Mouse (Mus musculus) myocyte (in vitro differentiated cells): ENCODE measurements around the gene 1810010D01Rik. TPM values are rescaled to one million over a fixed set of nuclear protein-coding genes. Genes with fewer than 3 reads are reported as not detected.

Experiments used
- H3K27me3 ChIP-seq: one replicate; pipeline ENCODE4 v1.6.1; 2011; ENCODE audit not compliant: control insufficient read depth, insufficient read depth, insufficient read length
- H3K36me3 ChIP-seq: one replicate; pipeline ENCODE4 v1.6.1; 2011; ENCODE audit not compliant: control insufficient read depth, insufficient read depth
- H3K4me2 ChIP-seq: one replicate; pipeline ENCODE4 v1.6.1; 2011; ENCODE audit warnings: low read depth, control low read depth
- H3K4me3 ChIP-seq: one replicate; pipeline ENCODE4 v1.5.1; 2011; ENCODE audit warnings: mild to moderate bottlenecking, control low read depth, moderate library complexity
- H3K79me2 ChIP-seq: one replicate; pipeline ENCODE4 v1.6.1; 2011; ENCODE audit not compliant: control insufficient read depth, insufficient read depth
- H3ac ChIP-seq: one replicate; pipeline ENCODE4 v1.6.1; 2011; ENCODE audit not compliant: control insufficient read depth, insufficient read length
- CEBPB ChIP-seq: IDR thresholded peaks from 2 replicates; pipeline ENCODE4 v1.6.1; 2011; ENCODE audit warnings: mild to moderate bottlenecking, moderate library complexity; ENCODE audit not compliant: poor library complexity, insufficient read depth, severe bottlenecking
- E2F4 ChIP-seq: IDR thresholded peaks from one replicate; pipeline ENCODE4 v1.6.1; 2011; ENCODE audit warnings: mild to moderate bottlenecking, control low read depth, moderate library complexity; ENCODE audit not compliant: insufficient read depth
- MAX ChIP-seq: IDR thresholded peaks from one replicate; pipeline ENCODE4 v1.6.1; 2011; ENCODE audit warnings: low read depth, mild to moderate bottlenecking, control low read depth
- MYOD1 ChIP-seq, 3 experiments: IDR thresholded peaks; one replicate each; pipeline ENCODE4 v1.6.1; 2011; ENCODE audit warnings: control low read depth in 2 of 3, low read depth in 2 of 3, mild to moderate bottlenecking in 2 of 3, moderate library complexity in 1 of 3; ENCODE audit not compliant: insufficient read length in 2 of 3, control insufficient read depth in 1 of 3
- MYOG ChIP-seq, 3 experiments: IDR thresholded peaks; one replicate each; pipeline ENCODE4 v1.6.1; 2011; ENCODE audit warnings: control low read depth in 2 of 3, low read depth in 2 of 3, mild to moderate bottlenecking in 2 of 3; ENCODE audit not compliant: insufficient read length in 2 of 3, control insufficient read depth in 1 of 3, insufficient read depth in 1 of 3
- POLR2A ChIP-seq: IDR thresholded peaks from one replicate; pipeline ENCODE4 v1.6.1; 2011; ENCODE audit warnings: low read depth, mild to moderate bottlenecking, control low read depth, moderate library complexity; ENCODE audit not compliant: insufficient read length
- POLR2AphosphoS2 ChIP-seq: IDR thresholded peaks from one replicate; pipeline ENCODE4 v1.6.1; 2011; ENCODE audit warnings: low read depth, control low read depth; ENCODE audit not compliant: insufficient read length
- REST ChIP-seq: IDR thresholded peaks from one replicate; pipeline ENCODE4 v1.6.1; 2011; ENCODE audit warnings: mild to moderate bottlenecking, control low read depth, moderate library complexity; ENCODE audit not compliant: insufficient read depth, insufficient read length
- SRF ChIP-seq: IDR thresholded peaks from one replicate; pipeline ENCODE4 v1.6.1; 2011; ENCODE audit warnings: low read depth; ENCODE audit not compliant: control insufficient read depth, insufficient read length
- TCF12 ChIP-seq: IDR thresholded peaks from one replicate; pipeline ENCODE4 v1.6.1; 2011; ENCODE audit warnings: mild to moderate bottlenecking, control low read depth; ENCODE audit not compliant: poor library complexity, insufficient read depth, severe bottlenecking
- TCF3 ChIP-seq: IDR thresholded peaks from one replicate; pipeline ENCODE4 v1.6.1; 2011; ENCODE audit warnings: low read depth, control low read depth; ENCODE audit not compliant: insufficient read length
- USF1 ChIP-seq: IDR thresholded peaks from one replicate; pipeline ENCODE4 v1.6.1; 2011; ENCODE audit warnings: low read depth, mild to moderate bottlenecking, control low read depth, moderate library complexity
- polyA plus RNA-seq: library from polyadenylated mRNA; unstranded; fragments of >200 nt; fragmentation: generic; extraction: Trizol; gene quantifications from one replicate; pipeline ENCODE4 v1.2.1, GENCODE M21; 2012; ENCODE audit warnings: missing spikeins

Gene 1810010D01Rik
- not detected for polyA plus RNA-seq

GRCm38 (mm10) chr7:145208006-145208405, at the start of gene 1810010D01Rik:
1810010D01Rik (minus strand) TSS chr7:145208119.
- Histone ChIP-seq H3K27me3 (no peaks in the 10 kb centered on the region), H3ac (no peak within 1 kb of the TSS), H3K79me2 (no peaks in the 10 kb centered on the region), H3K4me3 (no peak within 1 kb of the TSS), H3K4me2 (no peak within 1 kb of the TSS), H3K36me3 (no peaks in the 10 kb centered on the region)
- TF ChIP-seq SRF (no peak), MAX (no peak), E2F4 (no peak), USF1 (no peak)

- no peak for TF ChIP-seq E2F4
- no peak for TF ChIP-seq CEBPB
- no peak for TF ChIP-seq MYOG (IDR thresholded peaks at IDR 0.05; ENCODE audit: control insufficient read depth in 1 of 3, insufficient read depth in 1 of 3, insufficient read length in 2 of 3, low read depth in 2 of 3)
- TF ChIP-seq POLR2A = no peak
- TF ChIP-seq TCF3 = no peak
- TF ChIP-seq POLR2AphosphoS2 = no peak
- TF ChIP-seq USF1 = no peak
- no peak for TF ChIP-seq REST
- no peak for TF ChIP-seq MYOD1 (IDR thresholded peaks at IDR 0.05; ENCODE audit: control insufficient read depth in 1 of 3, insufficient read length in 2 of 3, low read depth in 2 of 3)
- H3K79me2 ChIP-seq = no peaks in the 10 kb centered on the region
- no peak overlapping the region for H3K4me2 ChIP-seq
- H3K36me3 ChIP-seq = no peaks in the 10 kb centered on the region
- no peak overlapping the region for H3K4me3 ChIP-seq
- no peak overlapping the region for H3ac ChIP-seq
- no peaks in the 10 kb centered on the region for H3K27me3 ChIP-seq
Observed at GRCm38 (mm10) chr7:145256092-145256491, 48.2 kb upstream of the 1810010D01Rik start.

DNA sequence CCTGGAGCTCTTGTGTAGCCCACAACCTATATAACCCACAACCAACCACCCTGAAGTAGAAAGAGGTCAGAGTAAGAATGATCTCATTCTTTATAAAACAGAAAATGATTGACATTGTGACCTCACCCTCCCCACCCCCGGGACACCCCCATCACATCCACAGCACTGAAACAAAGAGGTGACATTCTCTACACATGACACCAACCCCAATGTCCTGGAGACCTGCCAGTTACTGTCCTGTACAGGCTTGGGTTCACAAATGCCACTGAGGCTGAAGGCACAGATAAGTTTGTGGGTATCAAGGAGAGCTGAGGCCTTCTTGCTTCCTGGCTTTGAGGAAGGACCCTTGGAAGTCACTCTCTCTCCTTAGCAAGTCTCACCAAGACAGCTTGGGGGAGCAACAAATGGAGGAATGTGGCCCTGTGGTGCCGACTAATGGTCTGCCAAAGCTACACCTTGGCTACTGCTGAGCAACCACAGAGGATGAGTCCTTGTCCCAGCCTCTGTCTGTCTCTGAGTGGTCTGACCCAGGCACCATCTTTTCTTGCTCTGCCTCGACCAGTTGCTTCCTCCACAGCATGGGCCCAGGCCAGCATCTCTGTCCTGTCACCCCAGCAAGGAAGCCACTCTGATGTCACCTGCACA, 46.2 kb upstream of the 1810010D01Rik start:
- Histone ChIP-seq H3K79me2 (no peaks in the 10 kb centered on the region), H3K4me2 (no peak overlapping the region), H3ac (no peak overlapping the region), H3K36me3 (no peaks in the 10 kb centered on the region), H3K27me3 (no peaks in the 10 kb centered on the region), H3K4me3 (no peak overlapping the region)
- TF ChIP-seq E2F4 (no peak), POLR2AphosphoS2 (no peak), MYOD1 (IDR thresholded peaks at IDR 0.05; ENCODE audit: control insufficient read depth in 1 of 3, insufficient read length in 2 of 3, low read depth in 2 of 3) (no peak), CEBPB (no peak), SRF (no peak), MYOG (IDR thresholded peaks at IDR 0.05; ENCODE audit: control insufficient read depth in 1 of 3, insufficient read depth in 1 of 3, insufficient read length in 2 of 3, low read depth in 2 of 3) (no peak), USF1 (no peak), MAX (no peak), REST (no peak), POLR2A (no peak), TCF12 (no peak), TCF3 (no peak)

DNA sequence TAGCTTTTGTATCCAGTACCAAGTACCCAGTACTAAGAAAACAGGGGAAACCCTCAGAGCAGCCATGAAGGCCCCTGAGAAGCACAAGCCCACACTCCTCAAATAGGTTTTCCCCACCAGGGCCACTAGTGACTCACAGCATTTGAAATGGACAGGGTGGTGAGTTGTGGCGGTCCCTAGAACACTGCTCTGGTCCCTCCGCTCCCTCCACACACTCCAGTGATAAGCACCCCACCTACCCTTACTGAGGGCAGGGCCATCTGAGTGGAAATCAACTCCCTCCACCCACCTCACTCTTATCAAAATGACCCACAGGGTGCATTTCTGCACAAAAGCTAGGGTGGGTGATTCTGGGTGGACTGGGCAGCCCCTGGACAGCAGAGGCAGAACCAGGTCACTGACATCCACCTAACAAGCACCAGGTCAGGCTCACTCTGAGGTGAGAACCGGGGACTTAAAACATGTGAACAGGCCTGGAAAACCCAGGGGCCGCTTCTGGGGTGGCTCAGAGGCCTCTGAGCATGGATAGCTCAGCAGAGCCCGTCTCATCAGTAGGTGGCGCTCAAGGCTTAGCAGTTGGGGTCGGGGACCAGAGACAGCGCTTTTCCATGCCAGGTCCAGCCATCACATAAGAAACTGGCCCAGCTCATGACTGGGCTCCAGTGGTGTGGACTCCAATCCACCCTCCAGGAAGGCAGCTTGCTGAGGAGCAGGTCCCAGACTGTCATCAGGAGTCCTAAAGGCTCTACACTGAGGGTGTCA, 45.0 kb upstream of the 1810010D01Rik start:
- no peak overlapping the region for H3K4me3 ChIP-seq
- no peak overlapping the region for H3K4me2 ChIP-seq
- H3K27me3 ChIP-seq = no peaks in the 10 kb centered on the region
- no peaks in the 10 kb centered on the region for H3K79me2 ChIP-seq
- no peak for TF ChIP-seq MYOD1 (IDR thresholded peaks at IDR 0.05; ENCODE audit: control insufficient read depth in 1 of 3, insufficient read length in 2 of 3, low read depth in 2 of 3)
- no peak for TF ChIP-seq TCF12
- no peak for TF ChIP-seq E2F4
- TF ChIP-seq MYOG (IDR thresholded peaks at IDR 0.05; ENCODE audit: control insufficient read depth in 1 of 3, insufficient read depth in 1 of 3, insufficient read length in 2 of 3, low read depth in 2 of 3) = no peak
- no peak for TF ChIP-seq SRF
- TF ChIP-seq REST = no peak
- TF ChIP-seq CEBPB = no peak
- no peak for TF ChIP-seq MAX
- TF ChIP-seq POLR2A = no peak
- no peak for TF ChIP-seq USF1
- no peak for TF ChIP-seq POLR2AphosphoS2
- no peak for TF ChIP-seq TCF3
- H3ac ChIP-seq = no peak overlapping the region
- no peaks in the 10 kb centered on the region for H3K36me3 ChIP-seq

- Histone ChIP-seq H3K36me3 (no peaks in the 10 kb centered on the region), H3K79me2 (no peaks in the 10 kb centered on the region), H3K4me3 (no peak overlapping the region), H3ac (no peak overlapping the region), H3K4me2 (no peak overlapping the region), H3K27me3 (no peaks in the 10 kb centered on the region)
- no peak for TF ChIP-seq USF1
Observed at GRCm38 (mm10) chr7:145250225-145250624, 42.3 kb upstream of the 1810010D01Rik start.
